Mouse (Mus musculus) cerebellum, adult 18-20 months (tissue): Measurements from ENCODE around the gene Anapc2.

Experiments
- DNase-seq, 2 experiments: peaks; one replicate each; pipeline ENCODE4 v3.0.0; 2021

Gene Anapc2

GRCm38 (mm10) chr2:25271827-25272511, at the start of gene Anapc2, which contains the start of gene Ssna1:
Gene Anapc2 (plus strand): TSS chr2:25272478.
Gene Ssna1 (minus strand): TSS chr2:25272438.
- peak; percentile 94 to 99 for DNase-seq

GRCm38 (mm10) chr2:25223681-25224491, 48.4 kb upstream of the Anapc2 start:
- DNase-seq: peak in 1 of 2 experiments; percentile 76

GRCm38 (mm10) chr2:25224492-25224765, 47.8 kb upstream of the Anapc2 start, which contains the start of gene Tubb4b:
Gene Tubb4b (minus strand): TSS chr2:25224702.
- DNase-seq: no peak

GRCm38 (mm10) chr2:25224766-25225752, 47.2 kb upstream of the Anapc2 start:
- peak; percentile 95 to 99 for DNase-seq

GRCm38 (mm10) chr2:25225811-25226379, 46.4 kb upstream of the Anapc2 start:
- DNase-seq: no peak

- peak in 1 of 2 experiments; percentile 40 for DNase-seq
Observed at GRCm38 (mm10) chr2:25226864-25227263, 45.4 kb upstream of the Anapc2 start.

- no peak for DNase-seq
Observed at GRCm38 (mm10) chr2:25227406-25227805, 44.9 kb upstream of the Anapc2 start.

- peak; percentile 87 to 90 for DNase-seq
Observed at GRCm38 (mm10) chr2:25228431-25228889, 43.8 kb upstream of the Anapc2 start.

GRCm38 (mm10) chr2:25228995-25229530, 43.2 kb upstream of the Anapc2 start:
- no peak for DNase-seq

GRCm38 (mm10) chr2:25229582-25229981, 42.7 kb upstream of the Anapc2 start:
- DNase-seq: no peak

- no peak for DNase-seq
Observed at GRCm38 (mm10) chr2:25230581-25230980, 41.7 kb upstream of the Anapc2 start.

- DNase-seq: no peak
Observed at GRCm38 (mm10) chr2:25231038-25231437, 41.2 kb upstream of the Anapc2 start.

GRCm38 (mm10) chr2:25233421-25233820, 38.9 kb upstream of the Anapc2 start:
- no peak for DNase-seq

GRCm38 (mm10) chr2:25234050-25234449, 38.2 kb upstream of the Anapc2 start, which contains the start of gene Slc34a3:
Gene Slc34a3 (minus strand): TSS chr2:25234364.
- no peak for DNase-seq

- no peak for DNase-seq
Observed at GRCm38 (mm10) chr2:25234551-25235220, 37.6 kb upstream of the Anapc2 start.

- no peak for DNase-seq
Observed at GRCm38 (mm10) chr2:25236614-25237013, 35.7 kb upstream of the Anapc2 start, which contains the start of gene Rnf224. Gene Rnf224 (minus strand): TSS chr2:25236787.

- DNase-seq: no peak
Observed at GRCm38 (mm10) chr2:25237522-25237921, 34.8 kb upstream of the Anapc2 start.

GRCm38 (mm10) chr2:25238106-25238505, 34.2 kb upstream of the Anapc2 start:
- no peak for DNase-seq

GRCm38 (mm10) chr2:25239766-25240165, 32.5 kb upstream of the Anapc2 start:
- no peak for DNase-seq

- no peak for DNase-seq
Observed at GRCm38 (mm10) chr2:25240310-25240709, 32.0 kb upstream of the Anapc2 start.

- peak; percentile 69 to 83 for DNase-seq
Observed at GRCm38 (mm10) chr2:25240723-25241437, 31.4 kb upstream of the Anapc2 start.
